Mouse (Mus musculus): ENCODE data around the gene Hsd17b2. TPM values are rescaled to one million over a fixed set of nuclear protein-coding genes. Genes with fewer than 3 reads are reported as not detected.

Hsd17b2 gene
- not detected in 2 replicates for polyA plus RNA-seq (2014; fragmentation: Nextera tagmentation; extraction: Ambion mirVana)

GRCm38 (mm10) chr8:117701859-117702258, at the start of gene Hsd17b2:
Gene Hsd17b2 (plus strand): TSS chr8:117701904.
- Histone ChIP-seq H3K27ac (ENCODE audit: low read depth, low read length) (no peak within 1 kb of the TSS), H3K4me3 (ENCODE audit: low read depth, low read length) (no peak within 1 kb of the TSS), H3K4me1 (ENCODE audit: control insufficient read depth, insufficient read depth, low read length) (peaks cover 7% of the 10 kb centered on the region; the same call in 1 of the 2 replicates), H3K4me2 (ENCODE audit: low read length) (no peak within 1 kb of the TSS), H3K9ac (ENCODE audit: low read length) (no peak within 1 kb of the TSS), H3K27me3 (replicated peaks; ENCODE audit: control insufficient read depth, insufficient read depth, low read length) (no peaks in the 10 kb centered on the region), H3K9me3 (replicated peaks; ENCODE audit: control insufficient read depth, low read length) (no peaks in the 10 kb centered on the region), H3K36me3 (ENCODE audit: control insufficient read depth, insufficient read depth, low read length) (no peaks in the 10 kb centered on the region)
- DNase-seq (ENCODE audit: low spot score), result peak; percentile 14
- ATAC-seq, result 0 out of 2 replicates have a peak, but pooled peaks have one; percentile 18
- WGBS, result 46% methylated on average over 13 of the region's 13 CpGs

DNA sequence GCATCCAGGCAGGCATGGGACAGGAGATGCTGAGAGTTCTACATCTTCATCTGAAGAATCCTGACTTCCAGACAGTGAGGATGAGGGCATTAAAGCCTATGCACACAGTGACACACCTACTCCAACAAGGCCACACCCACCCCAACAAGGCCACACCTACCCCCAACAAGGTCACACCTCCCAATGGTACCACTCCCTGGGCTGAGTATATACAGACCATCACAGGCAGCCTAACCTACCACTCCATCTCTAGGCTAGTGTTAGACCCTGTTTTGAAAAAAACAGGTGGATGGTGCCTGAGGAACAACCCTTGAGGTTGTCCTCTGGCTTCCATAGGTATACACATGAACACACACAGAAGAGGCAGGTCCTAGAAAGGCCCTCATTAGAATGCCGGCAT, 49.4 kb upstream of the Hsd17b2 start:
- no peak overlapping the region for H3K9ac ChIP-seq (ENCODE audit: low read length)

DNA sequence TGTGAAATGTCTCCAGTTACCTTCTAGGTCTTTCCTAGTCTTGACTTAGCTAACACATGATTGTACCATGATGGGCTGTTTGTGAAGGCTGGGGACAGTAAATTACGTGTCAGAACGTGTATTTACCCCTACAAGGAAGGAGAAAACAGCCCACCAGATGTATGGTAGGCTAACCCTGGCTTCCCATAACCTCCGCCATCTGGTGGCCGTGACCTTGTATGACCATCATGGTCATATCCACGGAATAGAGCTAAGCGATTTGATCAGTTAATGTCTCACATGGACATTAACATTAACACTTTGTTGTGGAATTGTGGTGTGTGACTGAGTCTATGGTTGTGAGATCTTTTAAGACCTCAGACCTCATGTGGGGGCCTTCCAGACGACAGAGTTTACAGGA, 42.7 kb upstream of the Hsd17b2 start:
- DNase-seq (ENCODE audit: low spot score) (no peak), ATAC-seq (no peak)
- no peak overlapping the region for H3K4me3 ChIP-seq (ENCODE audit: low read depth, low read length)
- WGBS, result 80% methylated on average over 7 of the region's 7 CpGs
- no peak overlapping the region for H3K27ac ChIP-seq (ENCODE audit: low read depth, low read length)
- H3K9ac ChIP-seq (ENCODE audit: low read length), result no peak overlapping the region
- no peaks in the 10 kb centered on the region for H3K9me3 ChIP-seq (replicated peaks; ENCODE audit: control insufficient read depth, low read length)
- peaks cover 7% of the 10 kb centered on the region for H3K4me1 ChIP-seq (ENCODE audit: control insufficient read depth, insufficient read depth, low read length)
- no peaks in the 10 kb centered on the region for H3K36me3 ChIP-seq (ENCODE audit: control insufficient read depth, insufficient read depth, low read length)
- no peaks in the 10 kb centered on the region for H3K27me3 ChIP-seq (replicated peaks; ENCODE audit: control insufficient read depth, insufficient read depth, low read length)
- no peak overlapping the region for H3K4me2 ChIP-seq (ENCODE audit: low read length)

More for the DNA sequence above, 49.4 kb upstream of the Hsd17b2 start:
- H3K4me3 ChIP-seq (ENCODE audit: low read depth, low read length), result no peak overlapping the region
- DNase-seq (ENCODE audit: low spot score), result no peak
- H3K4me2 ChIP-seq (ENCODE audit: low read length), result no peak overlapping the region
- no peak overlapping the region for H3K27ac ChIP-seq (ENCODE audit: low read depth, low read length)
- H3K9me3 ChIP-seq (replicated peaks; ENCODE audit: control insufficient read depth, low read length), result 0 out of 2 replicates have a peak, but pooled peaks cover 2% of the 10 kb centered on the region
- no peaks in the 10 kb centered on the region for H3K36me3 ChIP-seq (ENCODE audit: control insufficient read depth, insufficient read depth, low read length)
- WGBS, result 100% methylated on average over 1 of the region's 1 CpGs
- ATAC-seq, result no peak
- no peaks in the 10 kb centered on the region for H3K4me1 ChIP-seq (ENCODE audit: control insufficient read depth, insufficient read depth, low read length)
- no peaks in the 10 kb centered on the region for H3K27me3 ChIP-seq (replicated peaks; ENCODE audit: control insufficient read depth, insufficient read depth, low read length)

- no peak overlapping the region for H3K4me2 ChIP-seq (ENCODE audit: low read length)
Observed at GRCm38 (mm10) chr8:117660358-117661031, 41.2 kb upstream of the Hsd17b2 start.

GRCm38 (mm10) chr8:117667349-117668124, 34.2 kb upstream of the Hsd17b2 start:
- H3K4me2 ChIP-seq (ENCODE audit: low read length), result no peak overlapping the region
- no peaks in the 10 kb centered on the region for H3K27me3 ChIP-seq (replicated peaks; ENCODE audit: control insufficient read depth, insufficient read depth, low read length)
- no peak overlapping the region for H3K4me3 ChIP-seq (ENCODE audit: low read depth, low read length)
- no peak for ATAC-seq
- H3K9ac ChIP-seq (ENCODE audit: low read length), result no peak overlapping the region
- no peaks in the 10 kb centered on the region for H3K4me1 ChIP-seq (ENCODE audit: control insufficient read depth, insufficient read depth, low read length)
- 81% methylated on average over 13 of the region's 13 CpGs for WGBS
- no peak overlapping the region for H3K27ac ChIP-seq (ENCODE audit: low read depth, low read length)
- H3K36me3 ChIP-seq (ENCODE audit: control insufficient read depth, insufficient read depth, low read length), result no peaks in the 10 kb centered on the region
- no peaks in the 10 kb centered on the region for H3K9me3 ChIP-seq (replicated peaks; ENCODE audit: control insufficient read depth, low read length)
- DNase-seq (ENCODE audit: low spot score), result no peak

More at GRCm38 (mm10) chr8:117660358-117661031, 41.2 kb upstream of the Hsd17b2 start:
- Histone ChIP-seq H3K9ac (ENCODE audit: low read length) (no peak overlapping the region; the same call in 1 of the 2 replicates), H3K4me1 (ENCODE audit: control insufficient read depth, insufficient read depth, low read length) (peaks cover 7% of the 10 kb centered on the region), H3K36me3 (ENCODE audit: control insufficient read depth, insufficient read depth, low read length) (no peaks in the 10 kb centered on the region), H3K27ac (ENCODE audit: low read depth, low read length) (no peak overlapping the region), H3K27me3 (replicated peaks; ENCODE audit: control insufficient read depth, insufficient read depth, low read length) (no peaks in the 10 kb centered on the region), H3K9me3 (replicated peaks; ENCODE audit: control insufficient read depth, low read length) (no peaks in the 10 kb centered on the region), H3K4me3 (ENCODE audit: low read depth, low read length) (no peak overlapping the region)
- ATAC-seq, result peak; percentile 77
- WGBS, result 34% methylated on average over 11 of the region's 11 CpGs
- DNase-seq (ENCODE audit: low spot score), result peak; percentile 80

DNA sequence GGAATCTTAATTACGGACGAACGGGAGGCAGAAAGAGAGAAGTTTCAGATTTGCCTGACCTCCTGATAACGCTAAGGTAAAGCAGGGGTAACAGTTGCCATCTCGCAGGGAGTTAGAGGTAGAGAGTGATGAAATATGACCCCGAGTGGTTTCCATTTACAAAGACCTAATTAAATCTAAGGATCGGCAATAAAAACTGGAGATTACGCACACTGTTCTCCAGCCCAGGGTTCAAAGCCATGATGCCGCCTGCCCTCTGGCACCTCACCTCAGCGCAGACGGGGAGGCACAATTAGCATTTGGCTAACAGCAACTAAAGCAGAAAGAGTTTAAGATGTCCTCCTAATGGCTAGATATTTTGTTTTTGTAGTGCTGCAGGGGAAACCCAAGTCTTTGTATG, 31.2 kb upstream of the Hsd17b2 start:
- WGBS, result 23% methylated on average over 11 of the region's 11 CpGs
- Histone ChIP-seq H3K4me3 (ENCODE audit: low read depth, low read length) (no peak overlapping the region), H3K9me3 (replicated peaks; ENCODE audit: control insufficient read depth, low read length) (no peaks in the 10 kb centered on the region), H3K4me2 (ENCODE audit: low read length) (no peak overlapping the region), H3K27me3 (replicated peaks; ENCODE audit: control insufficient read depth, insufficient read depth, low read length) (no peaks in the 10 kb centered on the region), H3K27ac (ENCODE audit: low read depth, low read length) (no peak overlapping the region), H3K9ac (ENCODE audit: low read length) (no peak overlapping the region), H3K36me3 (ENCODE audit: control insufficient read depth, insufficient read depth, low read length) (no peaks in the 10 kb centered on the region), H3K4me1 (ENCODE audit: control insufficient read depth, insufficient read depth, low read length) (no peaks in the 10 kb centered on the region)
- ATAC-seq (no peak), DNase-seq (ENCODE audit: low spot score) (no peak)

DNA sequence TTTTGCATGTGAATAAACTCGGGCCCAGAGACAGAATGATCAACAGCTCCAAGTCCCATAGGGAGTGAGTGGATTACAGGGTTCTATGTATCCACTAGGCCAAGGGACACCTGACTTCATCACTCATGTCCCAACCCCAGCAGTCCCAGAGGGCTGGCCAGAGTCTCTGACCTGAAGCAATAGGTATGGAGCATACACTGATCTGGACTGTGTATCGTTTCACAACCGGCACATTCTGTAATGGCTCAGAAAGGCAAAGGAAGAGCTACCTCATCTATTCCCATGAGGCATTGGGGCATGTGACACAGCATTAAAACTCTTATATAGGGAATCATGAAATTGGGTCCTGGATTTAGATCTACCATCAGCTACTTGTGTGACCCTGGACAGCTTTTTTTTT, 29.1 kb upstream of the Hsd17b2 start:
- Histone ChIP-seq H3K9me3 (replicated peaks; ENCODE audit: control insufficient read depth, low read length) (no peaks in the 10 kb centered on the region), H3K27me3 (replicated peaks; ENCODE audit: control insufficient read depth, insufficient read depth, low read length) (no peaks in the 10 kb centered on the region), H3K27ac (ENCODE audit: low read depth, low read length) (no peak overlapping the region), H3K9ac (ENCODE audit: low read length) (no peak overlapping the region), H3K4me3 (ENCODE audit: low read depth, low read length) (no peak overlapping the region), H3K4me1 (ENCODE audit: control insufficient read depth, insufficient read depth, low read length) (no peaks in the 10 kb centered on the region), H3K4me2 (ENCODE audit: low read length) (no peak overlapping the region), H3K36me3 (ENCODE audit: control insufficient read depth, insufficient read depth, low read length) (no peaks in the 10 kb centered on the region)
- ATAC-seq (no peak), DNase-seq (ENCODE audit: low spot score) (no peak)
- 87% methylated on average over 3 of the region's 3 CpGs for WGBS

GRCm38 (mm10) chr8:117673430-117673830, 28.3 kb upstream of the Hsd17b2 start, which contains the start of gene Sdr42e1:
Gene Sdr42e1 (minus strand): TSS chr8:117673689.
- peak; percentile 44 for DNase-seq (ENCODE audit: low spot score)
- H3K4me2 ChIP-seq (ENCODE audit: low read length), result peak within 1 kb of the TSS; percentile 53
- H3K9me3 ChIP-seq (replicated peaks; ENCODE audit: control insufficient read depth, low read length), result no peaks in the 10 kb centered on the region
- H3K4me1 ChIP-seq (ENCODE audit: control insufficient read depth, insufficient read depth, low read length), result no peaks in the 10 kb centered on the region
- peak within 1 kb of the TSS; percentile 45; the same call in 1 of the 2 replicates for H3K9ac ChIP-seq (ENCODE audit: low read length)
- no peak for ATAC-seq
- H3K27ac ChIP-seq (ENCODE audit: low read depth, low read length), result no peak within 1 kb of the TSS
- no peaks in the 10 kb centered on the region for H3K36me3 ChIP-seq (ENCODE audit: control insufficient read depth, insufficient read depth, low read length)
- H3K27me3 ChIP-seq (replicated peaks; ENCODE audit: control insufficient read depth, insufficient read depth, low read length), result no peaks in the 10 kb centered on the region
- H3K4me3 ChIP-seq (ENCODE audit: low read depth, low read length), result peak within 1 kb of the TSS; percentile 37
- WGBS, result 19% methylated on average over 17 of the region's 17 CpGs

- ATAC-seq, result no peak
- Histone ChIP-seq H3K27me3 (replicated peaks; ENCODE audit: control insufficient read depth, insufficient read depth, low read length) (no peaks in the 10 kb centered on the region), H3K9me3 (replicated peaks; ENCODE audit: control insufficient read depth, low read length) (no peaks in the 10 kb centered on the region), H3K4me2 (ENCODE audit: low read length) (no peak overlapping the region), H3K27ac (ENCODE audit: low read depth, low read length) (no peak overlapping the region), H3K4me1 (ENCODE audit: control insufficient read depth, insufficient read depth, low read length) (no peaks in the 10 kb centered on the region), H3K9ac (ENCODE audit: low read length) (no peak overlapping the region), H3K36me3 (ENCODE audit: control insufficient read depth, insufficient read depth, low read length) (no peaks in the 10 kb centered on the region), H3K4me3 (ENCODE audit: low read depth, low read length) (no peak overlapping the region)
- WGBS, result 80% methylated on average over 5 of the region's 5 CpGs
- no peak for DNase-seq (ENCODE audit: low spot score)
Observed at GRCm38 (mm10) chr8:117675171-117675570, 26.5 kb upstream of the Hsd17b2 start.

Measured in forebrain, embryonic 14.5 days (tissue).